Mouse (Mus musculus) left cerebral cortex, adult 9 months (tissue): ENCODE measurements around the gene Usp49.
"Not testable (repeated sequence)": the region's sequence is repeated elsewhere in the genome, so short reads cannot be mapped to it uniquely, and the experiment has no call there.

Experiments
- DNase-seq, 2 experiments: peaks; one replicate each; pipeline ENCODE4 v3.0.0; 2022; ENCODE audit warnings: low spot score in 2 of 2

The Usp49 gene

DNA sequence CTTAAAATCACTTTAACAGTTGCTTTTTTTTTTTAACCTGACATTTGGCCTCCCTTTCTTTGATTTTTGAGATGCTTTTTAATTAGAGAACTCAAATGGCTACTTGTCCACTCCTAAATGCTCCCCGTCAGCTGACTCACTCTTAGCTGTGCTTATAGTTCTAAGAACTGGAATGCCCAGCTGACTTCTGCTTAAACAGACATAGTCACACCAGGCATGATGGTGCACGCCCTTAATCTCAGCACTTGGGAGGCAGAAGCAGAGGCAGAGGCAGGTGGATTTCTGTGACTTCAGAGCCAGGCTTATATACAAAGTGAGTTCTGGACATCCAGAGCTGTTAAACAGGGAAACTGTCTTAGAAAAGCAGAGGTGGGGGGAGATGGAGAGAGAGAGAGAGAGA lies 21.5 kb downstream of the Usp49 start:
- no peak for DNase-seq

DNA sequence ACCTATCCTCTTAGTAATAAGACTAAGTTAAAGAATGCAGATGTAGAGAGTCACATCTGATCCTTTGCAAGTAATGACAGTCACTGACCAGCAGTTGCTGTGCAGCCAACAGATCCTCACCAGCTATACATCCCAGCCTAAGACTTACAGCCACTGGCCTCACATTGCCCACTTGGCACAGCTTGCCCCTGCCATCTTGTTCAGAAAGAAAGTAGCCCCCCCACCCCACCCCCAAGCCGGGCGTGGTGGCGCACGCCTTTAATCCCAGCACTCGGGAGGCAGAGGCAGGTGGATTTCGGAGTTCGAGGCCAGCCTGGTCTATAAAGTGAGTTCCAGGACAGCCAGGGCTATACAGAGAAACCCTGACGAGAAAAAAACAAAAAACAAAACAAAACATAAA lies 23.9 kb downstream of the Usp49 start:
- DNase-seq, result not testable (repeated sequence)

DNA sequence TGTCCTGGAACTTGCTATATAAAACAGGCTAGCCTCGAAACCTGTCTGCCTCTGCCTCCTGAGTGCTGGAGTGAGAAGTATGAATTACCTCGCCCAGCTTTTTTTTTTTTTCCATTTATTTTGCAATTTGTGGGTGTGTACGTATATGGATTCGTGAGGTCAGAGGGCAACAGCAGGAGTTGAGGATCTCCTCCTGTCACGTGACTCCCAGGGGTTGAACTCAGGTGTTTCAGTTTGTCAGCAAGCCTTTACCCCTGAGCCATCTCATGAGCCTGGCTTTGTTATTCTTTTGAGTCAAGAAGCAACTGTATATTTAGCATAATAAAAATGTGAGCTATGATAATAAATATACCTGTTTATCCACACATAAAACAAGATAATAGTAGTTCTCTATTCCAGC lies 25.2 kb downstream of the Usp49 start:
- no peak for DNase-seq

DNA sequence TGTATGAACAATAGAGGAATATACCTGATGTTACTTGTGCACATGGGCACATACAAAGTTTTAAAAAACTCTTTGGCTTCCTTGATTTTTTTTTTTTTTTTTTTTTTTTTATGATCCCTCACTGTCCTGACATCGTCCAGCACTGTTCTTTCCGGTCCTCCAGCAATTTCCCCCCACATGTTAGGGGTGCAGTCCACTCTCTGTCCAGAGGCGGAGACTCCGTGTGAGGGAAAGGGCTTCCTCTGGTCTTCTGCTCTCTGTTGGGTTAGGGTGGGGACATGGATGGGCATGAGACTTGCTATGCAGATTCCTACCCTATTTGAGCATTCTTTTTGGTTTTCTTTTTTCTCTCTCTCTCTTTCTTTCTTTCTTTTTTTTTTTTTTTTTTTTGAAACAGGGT lies 27.4 kb downstream of the Usp49 start:
- DNase-seq, result no peak

DNA sequence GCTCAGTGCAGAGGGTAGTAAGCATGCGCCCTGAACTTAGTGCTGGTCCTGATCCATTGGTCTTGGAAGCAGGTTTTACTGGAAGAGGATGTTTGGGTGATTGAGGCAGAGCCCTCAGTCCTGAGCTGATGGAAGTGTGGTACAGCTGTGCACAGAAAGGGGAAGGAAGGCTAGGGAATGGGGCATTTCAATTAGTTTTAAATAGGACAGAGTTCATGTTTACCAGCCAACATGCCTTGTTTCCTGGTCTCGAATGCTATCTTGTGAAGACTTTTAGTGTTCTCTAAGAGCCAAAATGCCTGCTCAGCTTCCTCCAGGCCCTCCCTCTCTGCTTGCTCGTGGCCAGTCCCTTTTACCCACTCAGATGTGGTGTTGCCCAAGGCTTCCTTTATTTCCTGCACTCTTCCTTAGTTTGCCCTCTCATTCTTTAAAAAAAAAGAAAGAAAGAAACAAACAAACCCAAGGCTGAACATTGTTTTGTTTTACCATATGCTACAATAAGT lies 28.3 kb downstream of the Usp49 start:
- DNase-seq, result no peak

DNA sequence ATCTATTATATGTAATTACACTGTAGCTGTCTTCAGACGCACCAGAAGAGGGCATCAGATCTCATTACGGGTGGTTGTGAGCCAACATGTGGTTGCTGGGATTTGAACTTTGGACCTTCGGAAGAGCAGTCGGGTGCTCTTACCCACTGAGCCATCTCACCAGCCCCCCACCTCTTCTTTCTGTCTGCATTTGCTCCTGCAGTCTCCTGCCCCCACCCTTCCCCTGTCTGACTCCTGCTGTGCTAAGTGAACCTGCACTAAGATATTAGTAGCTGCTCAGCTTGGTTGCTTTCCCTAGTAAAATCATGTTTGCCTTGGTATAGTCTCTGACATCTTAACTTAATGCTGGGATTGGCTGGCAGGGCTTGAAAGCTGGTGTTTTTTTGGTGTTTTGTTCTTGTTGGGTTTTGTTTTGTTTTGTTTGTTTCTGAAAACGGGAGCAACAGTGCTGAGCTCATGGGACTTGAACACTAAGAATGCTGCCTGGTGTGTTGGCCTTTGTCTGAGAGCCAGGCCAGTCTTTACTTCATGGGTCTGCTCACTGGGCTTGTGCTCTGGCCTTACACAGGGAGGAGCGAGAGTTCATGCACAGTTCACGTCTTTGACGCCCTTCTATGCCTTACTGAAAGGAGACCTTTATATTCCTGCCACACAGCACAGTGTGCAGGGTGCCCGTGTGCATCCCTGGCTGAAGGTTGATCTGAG lies 32.7 kb downstream of the Usp49 start:
- no peak for DNase-seq

DNA sequence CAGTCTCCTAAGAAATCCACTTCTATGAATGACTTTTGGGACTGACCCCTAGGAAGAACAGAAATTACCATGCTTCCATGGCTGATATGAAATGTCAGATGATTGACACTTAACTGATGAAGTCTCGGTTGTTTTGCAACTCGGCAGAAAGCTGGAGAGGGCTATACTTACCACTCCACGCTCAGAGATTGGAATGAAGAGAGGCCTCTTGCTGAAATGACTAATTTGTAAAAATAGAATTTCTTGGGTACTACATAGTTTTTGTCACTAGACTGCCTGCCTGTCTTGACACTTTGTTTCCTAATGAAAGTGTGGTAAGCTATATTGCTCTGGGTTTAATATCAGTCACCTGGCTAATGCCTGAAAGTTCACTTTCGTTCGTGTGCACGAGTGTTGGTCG lies 34.0 kb downstream of the Usp49 start:
- DNase-seq, result no peak

DNA sequence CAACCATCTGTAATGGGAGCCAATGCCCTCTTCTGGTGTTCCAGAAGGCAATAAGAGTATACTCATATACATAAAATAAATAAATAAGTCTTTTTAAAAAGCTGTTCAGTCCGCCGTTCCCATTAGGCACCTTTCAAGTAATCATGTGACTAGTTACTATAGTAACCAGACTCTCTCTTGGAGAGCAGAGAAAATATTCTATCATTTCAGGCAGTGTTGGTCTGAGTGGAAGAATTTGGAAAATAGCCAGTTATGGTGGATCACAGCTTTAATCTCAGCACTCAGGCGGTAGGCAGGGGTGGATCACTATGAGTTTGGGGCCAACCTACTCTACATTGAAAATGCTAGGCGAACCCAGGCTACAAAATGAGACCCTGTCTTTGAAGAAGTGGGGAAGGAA lies 38.7 kb downstream of the Usp49 start:
- DNase-seq, result no peak

DNA sequence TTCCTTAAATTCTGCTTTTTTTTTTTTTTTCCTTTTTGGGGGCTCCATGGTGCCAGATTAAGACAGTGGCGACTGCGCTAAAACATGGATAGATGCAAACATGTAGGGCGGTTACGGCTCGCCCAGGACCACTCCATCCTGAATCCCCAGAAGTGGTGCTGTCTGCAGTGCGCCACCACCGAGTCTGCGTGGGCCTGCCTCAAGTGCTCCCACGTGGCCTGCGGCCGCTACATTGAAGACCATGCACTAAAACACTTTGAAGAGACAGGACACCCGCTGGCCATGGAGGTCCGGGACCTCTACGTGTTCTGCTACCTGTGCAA lies 41.5 kb downstream of the Usp49 start:
- DNase-seq, result no peak

DNA sequence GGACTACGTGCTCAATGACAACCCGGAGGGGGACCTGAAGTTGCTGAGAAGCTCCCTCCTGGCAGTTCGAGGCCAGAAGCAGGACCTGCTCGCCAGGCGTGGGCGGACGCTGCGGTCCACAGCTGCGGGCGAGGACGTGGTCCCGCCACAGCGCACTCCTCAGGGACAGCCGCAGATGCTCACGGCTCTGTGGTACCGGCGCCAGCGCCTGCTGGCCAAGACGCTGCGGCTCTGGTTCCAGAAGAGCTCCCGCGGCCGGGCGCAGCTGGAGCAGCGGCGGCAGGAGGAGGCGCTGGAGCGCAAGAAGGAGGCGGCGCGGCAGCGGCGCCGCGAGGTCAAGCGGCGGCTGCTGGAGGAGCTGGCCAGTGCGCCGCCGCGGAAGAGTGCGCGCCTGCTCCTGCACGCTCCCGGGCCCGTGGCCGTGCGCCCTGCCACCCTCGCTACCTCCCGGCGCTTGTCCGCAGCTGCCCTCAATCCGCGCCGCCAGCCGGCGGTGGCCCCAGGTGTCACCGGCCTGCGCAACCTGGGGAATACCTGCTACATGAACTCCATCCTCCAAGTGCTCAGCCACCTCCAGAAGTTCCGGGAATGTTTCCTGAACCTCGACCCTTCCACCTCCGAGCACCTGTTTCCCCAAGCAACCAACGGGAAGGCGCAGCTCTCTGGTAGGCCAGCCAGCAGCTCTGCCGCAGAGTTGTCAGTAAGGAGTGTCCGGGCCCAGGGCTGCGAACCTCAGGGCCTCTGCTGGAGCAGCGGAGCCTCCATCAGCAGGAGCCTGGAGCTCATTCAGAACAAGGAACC lies 42.0 kb downstream of the Usp49 start:
- DNase-seq, result no peak

DNA sequence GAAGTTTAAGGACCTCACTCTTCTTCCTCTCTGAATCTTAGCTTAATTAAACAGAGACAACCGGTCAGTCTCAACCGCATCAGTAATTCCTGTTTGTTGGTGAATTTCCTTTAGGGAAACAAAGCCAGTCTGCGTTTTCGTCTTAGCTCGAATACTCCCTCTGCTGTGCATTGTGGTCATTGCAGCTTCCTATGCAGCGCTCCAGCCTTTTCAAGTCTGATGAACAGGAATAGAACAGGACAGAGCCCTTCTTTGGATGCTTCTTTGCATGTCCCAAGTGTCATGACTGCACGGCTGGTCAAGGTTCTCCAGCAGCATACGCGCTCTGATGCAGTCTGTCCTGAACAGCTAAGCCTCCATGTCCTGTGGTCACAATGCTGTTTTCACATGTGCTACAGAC lies 46.1 kb downstream of the Usp49 start:
- DNase-seq, result peak in 1 of 2 experiments; percentile 85

DNA sequence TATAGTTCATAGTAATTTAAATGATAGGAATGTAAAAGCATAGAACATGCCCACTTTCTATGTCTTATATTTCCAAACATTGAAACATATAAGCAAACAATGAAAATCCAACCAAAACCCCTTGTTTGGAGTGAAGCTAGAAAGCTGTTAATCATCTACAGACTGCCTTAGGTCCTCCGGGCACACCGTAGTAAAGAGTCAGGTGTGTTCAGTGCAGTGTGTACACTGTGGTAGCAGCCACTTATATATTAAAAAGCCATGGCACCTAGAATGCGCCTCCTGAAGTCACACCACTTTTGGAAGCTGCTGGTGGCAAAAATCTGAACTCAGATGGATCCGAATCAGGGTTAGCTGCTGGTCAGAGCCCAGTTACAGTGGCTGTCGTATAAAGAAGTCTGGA lies 47.7 kb downstream of the Usp49 start:
- no peak for DNase-seq

DNA sequence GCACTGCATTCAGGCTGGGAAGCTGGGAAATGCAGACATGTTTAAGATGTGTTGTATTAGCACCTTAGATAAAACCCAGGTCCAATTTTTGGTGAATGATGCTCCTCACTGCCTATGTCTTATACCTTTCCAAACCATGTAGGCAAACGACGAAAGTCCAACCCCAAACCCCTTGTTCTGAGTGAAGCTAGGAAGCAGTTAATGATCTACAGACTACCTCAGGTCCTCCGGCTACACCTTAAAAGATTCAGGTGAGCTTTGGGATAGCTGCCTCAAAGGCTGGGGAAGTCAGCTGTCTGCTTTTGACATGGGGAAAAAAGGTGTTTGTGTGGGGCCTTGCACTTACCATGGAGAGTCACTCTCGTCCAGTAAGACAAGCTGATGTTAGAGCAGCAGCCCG lies 48.2 kb downstream of the Usp49 start:
- DNase-seq, result no peak

DNA sequence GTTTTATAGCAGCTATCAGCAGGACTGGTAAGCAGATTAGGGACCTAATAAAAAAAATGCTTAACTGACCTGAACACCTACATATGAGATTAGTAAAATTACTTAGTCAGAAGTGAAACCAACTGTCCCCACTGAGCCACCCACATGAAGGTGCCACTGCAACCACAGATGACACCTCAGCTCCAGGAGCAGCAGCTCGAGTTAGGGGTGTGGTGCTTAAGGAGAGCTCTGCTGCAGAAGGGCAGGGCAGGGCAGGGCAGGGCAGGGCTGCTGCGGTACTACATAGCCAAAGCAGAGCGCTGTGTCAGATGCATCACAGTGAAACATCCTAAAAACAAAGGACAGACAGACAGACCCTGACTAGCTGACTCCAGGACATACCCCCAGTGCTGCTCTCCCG lies 52.3 kb downstream of the Usp49 start:
- DNase-seq, result no peak

DNA sequence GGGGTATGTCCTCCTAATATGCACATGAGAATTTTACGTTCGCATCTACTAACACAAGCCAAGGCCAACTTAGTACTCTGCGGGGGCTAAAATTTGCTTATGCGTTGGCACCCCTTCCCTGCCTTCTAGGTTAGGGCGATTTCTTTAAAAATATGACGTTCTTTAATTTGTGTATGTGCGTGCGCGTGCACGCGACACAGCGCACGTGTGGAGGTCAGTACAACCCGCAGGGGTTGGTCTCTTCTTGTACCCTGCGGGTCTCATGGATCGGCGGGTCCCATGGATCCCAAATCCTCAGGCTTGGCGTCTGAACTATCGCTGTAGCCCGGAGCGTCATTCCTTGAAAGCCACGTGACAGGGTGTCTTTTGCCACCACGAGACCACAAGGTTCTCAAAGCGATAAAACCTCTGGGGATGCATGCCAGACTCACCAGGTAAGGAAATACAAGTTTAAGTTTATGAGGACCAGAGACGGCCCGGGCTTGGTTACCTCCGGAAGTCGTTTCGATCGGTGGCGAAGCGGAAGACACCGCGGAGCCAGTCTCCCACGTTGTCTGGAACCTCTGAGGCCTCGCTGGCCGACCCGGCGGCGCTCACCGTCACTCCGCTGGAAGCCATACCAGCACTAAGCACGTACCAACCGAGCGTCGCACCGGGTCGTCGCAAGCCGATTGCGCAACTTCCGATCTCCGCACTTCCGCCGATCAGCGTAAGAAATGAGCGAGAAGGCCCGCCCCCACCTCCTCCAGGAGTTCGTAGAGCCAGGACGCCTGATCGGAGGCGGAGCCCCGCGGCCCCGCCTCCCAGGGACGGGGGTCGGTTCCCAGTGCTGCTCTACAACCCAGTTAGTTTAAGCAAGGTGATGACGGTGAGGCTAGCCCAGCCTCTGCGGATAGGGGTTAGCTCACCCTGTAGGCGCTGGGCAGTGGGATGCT lies 57.2 kb downstream of the Usp49 start:
- DNase-seq, result peak; percentile 93 to 95

DNA sequence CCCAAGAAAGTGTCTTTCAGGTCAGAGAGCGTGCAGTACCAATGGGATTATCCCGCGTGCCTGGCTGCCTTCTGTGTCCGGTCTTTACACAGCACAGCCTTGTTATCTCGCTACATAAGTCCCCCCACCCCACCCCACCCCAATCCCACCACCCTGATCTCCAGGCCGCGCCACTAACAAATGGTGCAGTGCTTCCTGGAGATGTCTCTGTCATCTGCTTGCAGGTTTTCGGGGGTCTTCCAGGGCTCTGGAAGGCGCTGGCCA lies 57.8 kb downstream of the Usp49 start, which contains the start of gene Tomm6:
Tomm6 (minus strand) TSS at position 43 of the 264 bp plus-strand sequence.
- no peak for DNase-seq

DNA sequence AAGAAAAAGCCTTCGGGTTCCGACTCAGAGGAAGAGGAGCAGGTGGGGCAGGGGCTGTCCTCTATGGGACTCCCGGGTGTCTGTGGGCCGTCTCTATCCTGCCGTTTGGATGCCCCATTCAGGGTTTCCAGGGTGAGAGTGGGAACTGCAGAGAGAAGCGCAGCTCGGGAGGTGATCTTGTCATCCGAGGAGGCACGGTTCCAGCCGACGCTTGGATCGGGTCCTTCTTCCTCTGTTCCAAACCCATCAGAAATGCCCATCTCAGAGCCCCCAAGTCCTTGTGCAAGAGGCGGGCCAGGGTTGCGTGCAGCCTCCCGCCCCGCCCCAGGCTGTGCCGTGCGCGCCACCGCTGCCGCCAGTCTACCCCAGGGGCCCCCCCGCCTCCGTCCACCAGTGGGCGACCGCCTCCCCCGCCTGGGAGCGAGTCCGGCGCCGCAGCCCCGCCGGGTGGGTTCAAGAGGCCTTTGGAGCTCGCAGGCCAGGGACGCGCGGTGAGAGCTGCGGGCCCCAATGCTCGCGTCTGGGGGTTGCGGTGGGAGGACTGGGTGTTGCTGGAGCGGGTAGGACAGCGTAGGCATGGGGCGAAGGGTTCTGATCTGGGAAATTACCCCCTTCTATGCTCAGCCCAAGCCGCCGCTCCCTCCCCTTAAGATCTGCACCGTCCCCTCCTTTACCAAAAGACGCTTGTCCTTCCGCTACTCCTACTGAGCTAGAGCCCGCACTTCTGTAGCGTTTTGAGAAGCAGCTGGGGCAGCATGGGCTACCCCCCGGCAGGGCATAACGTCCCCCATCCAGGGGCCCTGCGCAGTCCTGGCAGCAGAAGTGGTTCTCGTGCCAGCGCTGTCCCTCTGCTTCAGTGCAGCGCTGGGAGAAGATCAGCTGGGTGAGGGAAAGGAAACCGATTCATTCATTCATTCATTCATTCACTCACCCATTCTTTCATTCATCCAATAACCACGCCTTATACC lies 58.4 kb downstream of the Usp49 start, which contains the start of gene Frs3:
Frs3 (plus strand) TSS at position 423 of the 968 bp plus-strand sequence.
- DNase-seq, result peak in 1 of 2 experiments; percentile 65

DNA sequence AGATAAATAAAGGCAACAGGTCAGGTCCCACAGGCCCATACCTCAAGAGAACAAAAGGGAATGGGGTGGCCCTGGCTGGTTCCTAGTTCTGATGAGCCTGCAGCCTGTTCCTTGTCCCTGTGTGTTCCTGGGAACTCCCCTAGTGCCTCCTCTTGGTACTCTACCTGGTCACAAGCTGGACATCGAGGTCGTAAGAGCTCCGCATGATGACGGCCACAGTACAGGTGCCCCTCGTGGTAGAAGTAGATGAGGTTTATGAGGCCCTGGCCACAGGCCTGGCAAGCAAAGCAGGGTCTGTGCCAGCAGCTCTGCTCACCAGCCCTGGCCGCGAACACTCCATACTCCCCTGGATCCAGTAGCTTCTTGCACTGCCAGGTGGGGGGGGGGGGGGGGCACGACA lies 59.4 kb downstream of the Usp49 start:
- no peak for DNase-seq

DNA sequence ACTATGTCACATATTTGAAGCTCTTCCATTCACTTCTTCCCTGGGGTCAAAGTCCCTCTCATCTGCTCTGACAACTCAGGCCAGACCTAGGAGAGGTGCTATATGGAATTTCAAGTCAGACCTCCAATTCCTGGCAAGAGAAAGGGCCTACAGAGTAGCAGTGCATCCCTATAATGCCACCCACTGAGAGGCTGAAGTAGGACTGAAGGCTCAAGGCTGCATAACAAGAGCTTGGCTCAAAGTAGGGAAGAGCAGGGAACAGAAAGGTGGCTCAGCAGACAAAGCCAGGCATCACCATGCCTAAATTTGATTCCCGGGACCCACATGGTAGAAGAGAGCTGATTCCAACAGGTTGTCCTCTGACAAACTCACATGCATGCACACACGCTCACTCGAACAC lies 61.2 kb downstream of the Usp49 start:
- DNase-seq, result no peak

DNA sequence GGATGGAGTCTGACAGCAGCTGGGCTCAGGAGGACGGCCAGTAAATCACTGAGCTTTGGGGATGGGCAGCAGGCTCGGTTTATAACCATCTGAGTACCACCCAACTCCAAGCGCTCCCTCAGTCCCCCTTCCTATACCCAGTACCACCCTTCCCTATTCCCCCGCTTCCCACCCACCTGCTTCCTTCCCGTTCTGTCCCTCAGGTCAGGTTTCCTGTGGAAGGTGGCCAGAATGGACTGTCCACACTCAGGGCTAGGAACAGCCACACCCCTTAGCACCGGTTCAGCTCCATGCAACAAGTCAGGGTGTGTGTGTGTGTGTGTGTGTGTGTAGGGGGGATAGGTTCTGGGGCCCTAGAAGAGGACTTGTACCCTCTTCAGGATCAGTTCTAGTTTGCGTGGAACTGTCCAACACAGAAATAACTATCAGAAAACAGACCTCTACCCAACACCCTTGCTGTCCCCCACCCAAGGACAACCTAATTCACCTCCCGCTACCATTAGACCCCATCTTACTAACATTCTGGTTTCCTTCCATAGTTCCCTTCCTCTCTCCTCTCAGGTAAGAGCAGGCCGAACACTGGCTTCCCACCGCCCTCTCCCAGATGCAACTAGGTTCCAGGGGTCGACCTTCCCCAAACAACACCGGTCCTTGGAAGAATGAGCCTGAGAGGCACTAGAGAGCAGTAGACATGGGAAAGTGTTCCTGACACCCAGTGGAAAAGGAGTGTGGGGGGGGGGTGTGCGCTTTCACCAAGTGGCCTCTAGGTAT lies 63.4 kb downstream of the Usp49 start:
- no peak for DNase-seq

DNA sequence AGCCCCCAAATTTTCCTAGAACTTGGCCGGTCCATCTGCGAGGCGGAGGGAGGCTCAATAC lies 63.8 kb downstream of the Usp49 start, which contains the start of gene Gm21981:
Gm21981 (minus strand) TSS at position 14 of the 61 bp plus-strand sequence.
- no peak for DNase-seq
